Comparison of ENCODE assay signal across 18 mouse cellular contexts in the genomic region with DNA sequence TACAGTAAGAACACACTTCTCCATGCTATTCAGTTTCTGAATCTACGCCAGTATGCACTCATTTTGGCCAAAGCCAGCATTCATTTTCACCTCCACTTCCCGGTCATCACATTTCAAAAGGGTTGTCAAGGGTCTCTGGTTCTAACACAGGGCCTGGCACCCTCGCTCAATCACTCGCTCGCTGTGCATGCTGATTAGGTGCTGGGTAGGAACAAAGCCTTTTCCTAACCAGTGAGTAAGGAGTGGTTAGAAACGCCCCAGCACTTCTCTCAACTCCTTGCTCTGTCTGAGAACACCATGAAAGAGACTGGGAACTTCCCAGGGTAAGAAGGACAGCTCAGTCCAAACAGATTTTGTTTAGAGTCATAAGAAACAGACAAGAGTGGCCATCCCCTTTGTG.
"Had no signal": no experiment of that assay in that cellular context is flagged by ENCODE, and none has a peak within 500 bp of the region (broad histone marks: within the 10 kb centered on the region; RNA-seq: fewer than 3 reads in every experiment).

No protein-coding gene starts in this region.

- H3K9ac ChIP-seq: limb, embryonic 15.5 days; liver, embryonic 12.5 days; lung, embryonic 14.5 days; neural tube, embryonic 13.5 days had no signal

- H3K4me3 ChIP-seq: limb, embryonic 15.5 days; liver, embryonic 12.5 days; megakaryocyte, embryonic 14.5 days; neural tube, embryonic 13.5 days had no signal

- H3K9me3 ChIP-seq: limb, embryonic 15.5 days; liver, embryonic 12.5 days; neural tube, embryonic 13.5 days had no signal

- H3K4me2 ChIP-seq: limb, embryonic 15.5 days; liver, embryonic 12.5 days; lung, embryonic 14.5 days; midbrain, embryonic 11.5 days; neural tube, embryonic 13.5 days had no signal

- DNase-seq: kidney, postnatal 36 days; layer of hippocampus, adult 9-11 months; layer of hippocampus, postnatal 36 days; lung, embryonic 14.5 days; lung, postnatal 10 days; retina, postnatal 1 day; right cerebral cortex, postnatal 4 days; spleen, adult 18-20 months; thymus, adult 2 months; thymus, postnatal 25 days had no signal

- H3K27me3 ChIP-seq: neural tube, embryonic 13.5 days had no signal

- H3K36me3 ChIP-seq: limb, embryonic 15.5 days; liver, embryonic 12.5 days; neural tube, embryonic 13.5 days had no signal

- H3K4me1 ChIP-seq: liver, embryonic 12.5 days; neural tube, embryonic 13.5 days had no signal

- H3K27ac ChIP-seq: kidney, postnatal 0 days; limb, embryonic 15.5 days; liver, embryonic 12.5 days; macrophage; neural tube, embryonic 13.5 days had no signal

- ATAC-seq: liver, embryonic 12.5 days; midbrain, embryonic 16.5 days had no signal
